24 mouse cellular contexts compared by ENCODE assay signal in genomic region chr13:110527681-110528080, GRCm38 (mm10).
"Had no signal": no experiment of that assay in that cellular context is flagged by ENCODE, and none has a peak within 500 bp of the region (broad histone marks: within the 10 kb centered on the region; RNA-seq: fewer than 3 reads in every experiment).

No protein-coding gene starts in this region.

- H3K4me3 ChIP-seq: gastrocnemius, adult 2 months; hindbrain, embryonic 10.5 days; hindbrain, embryonic 12.5 days; intestine, embryonic 15.5 days; layer of hippocampus, adult 2 months; left cerebral cortex, adult 2 months; limb, embryonic 10.5 days; limb, embryonic 12.5 days; liver, embryonic 12.5 days had no signal

- H3K4me2 ChIP-seq: heart, embryonic 11.5 days; hindbrain, embryonic 12.5 days; hindbrain, embryonic 14.5 days; intestine, embryonic 15.5 days; limb, embryonic 12.5 days; liver, embryonic 12.5 days had no signal

- DNase-seq: gastrocnemius, adult 2 months; gastrocnemius, postnatal 10 days; gastrocnemius, postnatal 25 days; heart, postnatal 36 days; kidney, adult 18-20 months; kidney, adult 8-10 months; kidney, postnatal 10 days; kidney, postnatal 25 days; kidney, postnatal 4 days had no signal

- H3K9me3 ChIP-seq: hindbrain, embryonic 10.5 days; hindbrain, embryonic 12.5 days; intestine, embryonic 15.5 days; limb, embryonic 10.5 days; limb, embryonic 12.5 days; liver, embryonic 12.5 days had no signal

- H3K9ac ChIP-seq: hindbrain, embryonic 12.5 days; hindbrain, embryonic 14.5 days; intestine, embryonic 15.5 days; limb, embryonic 12.5 days; liver, embryonic 12.5 days; liver, embryonic 14.5 days had no signal

- H3K27me3 ChIP-seq: hindbrain, embryonic 12.5 days; intestine, embryonic 15.5 days; limb, embryonic 12.5 days; liver, embryonic 12.5 days had no signal

- ATAC-seq: forebrain, embryonic 16.5 days; hindbrain, embryonic 16.5 days; inflammation-experienced regulatory T-cells, adult 6 months; intestine, embryonic 15.5 days; intestine, postnatal 0 days; liver, embryonic 12.5 days had no signal

- H3K27ac ChIP-seq: gastrocnemius, adult 2 months; hindbrain, embryonic 10.5 days; hindbrain, embryonic 12.5 days; hindbrain, embryonic 14.5 days; intestine, embryonic 15.5 days; layer of hippocampus, adult 2 months; left cerebral cortex, adult 2 months; limb, embryonic 10.5 days; limb, embryonic 12.5 days; liver, embryonic 12.5 days; liver, embryonic 14.5 days had no signal

- H3K4me1 ChIP-seq: hindbrain, embryonic 10.5 days; hindbrain, embryonic 12.5 days; intestine, embryonic 15.5 days; limb, embryonic 12.5 days; liver, embryonic 12.5 days had no signal

- H3K36me3 ChIP-seq: hindbrain, embryonic 10.5 days; hindbrain, embryonic 12.5 days; intestine, embryonic 15.5 days; limb, embryonic 10.5 days; limb, embryonic 12.5 days; liver, embryonic 12.5 days had no signal
